Mouse (Mus musculus): ENCODE data around the gene Crtc3.

- TF ChIP-seq POLR2A (IDR thresholded peaks at IDR 0.05; ENCODE audit: extremely low read depth, insufficient read depth, low read length) (no peak), CTCF (IDR thresholded peaks at IDR 0.05; ENCODE audit: low read depth, low read length) (no peak)
Measured at GRCm38 (mm10) chr7:80585380-80585779, 103.3 kb downstream of the Crtc3 start.

All from liver, adult 2 months (tissue).